9 mouse cellular contexts compared by ENCODE assay signal in genomic region chr5:102703325-102704099, GRCm38 (mm10).
A peak's percentile ranks its signal among the peaks of the same experiment; 100 is the strongest.
DNase-seq lines count a peak whose midpoint lies in the region; ATAC-seq and TF ChIP-seq lines count a peak whose summit lies in the region.
"Had no signal": no experiment of that assay in that cellular context is flagged by ENCODE, and none has a peak within 500 bp of the region (broad histone marks: within the 10 kb centered on the region; RNA-seq: fewer than 3 reads in every experiment).

No protein-coding gene starts in this region.

- no peak overlapping the region for H3K9ac ChIP-seq in intestine, postnatal 0 days (ENCODE audit: low read depth, low read length)
- H3K9ac ChIP-seq in midbrain, embryonic 13.5 days (replicated peaks) = no peak overlapping the region

- H3K4me1 ChIP-seq in intestine, postnatal 0 days (replicated peaks; ENCODE audit: control insufficient read depth, insufficient read depth, low read length) = no peaks in the 10 kb centered on the region
- H3K4me1 ChIP-seq in midbrain, embryonic 13.5 days (replicated peaks) = no peaks in the 10 kb centered on the region

- H3K9me3 ChIP-seq in intestine, postnatal 0 days (ENCODE audit: control insufficient read depth) = no peaks in the 10 kb centered on the region
- no peaks in the 10 kb centered on the region for H3K9me3 ChIP-seq in midbrain, embryonic 13.5 days

- 47% methylated on average over 5 of the region's 5 CpGs for WGBS in intestine, postnatal 0 days
- 55% methylated on average over 5 of the region's 5 CpGs for WGBS in midbrain, embryonic 13.5 days

- H3K27ac ChIP-seq in intestine, postnatal 0 days (ENCODE audit: low read depth, low read length) = no peak overlapping the region
- no peak overlapping the region for H3K27ac ChIP-seq in midbrain, embryonic 13.5 days

- H3K36me3 ChIP-seq in intestine, postnatal 0 days (ENCODE audit: control insufficient read depth, insufficient read depth) = no peaks in the 10 kb centered on the region
- no peaks in the 10 kb centered on the region for H3K36me3 ChIP-seq in midbrain, embryonic 13.5 days

- peak; percentile 82 for TF ChIP-seq CTCF in intestine, postnatal 0 days (IDR thresholded peaks at IDR 0.05; ENCODE audit: low read depth)

- no peak overlapping the region for H3K4me3 ChIP-seq in intestine, postnatal 0 days (ENCODE audit: low read depth, low read length)
- no peak overlapping the region for H3K4me3 ChIP-seq in midbrain, embryonic 13.5 days (replicated peaks)
- H3K4me3 ChIP-seq: myocyte had no signal

- no peak overlapping the region for H3K4me2 ChIP-seq in intestine, postnatal 0 days (replicated peaks; ENCODE audit: low read depth)
- H3K4me2 ChIP-seq in midbrain, embryonic 13.5 days (replicated peaks) = no peak overlapping the region

- DNase-seq in spleen, adult 18-20 months = peak; percentile 12 to 64
- no peak for DNase-seq in spleen, adult 12 weeks (ENCODE audit: low spot score)
- peak; percentile 21 for DNase-seq in cerebellum, adult 9-11 months
- peak; percentile 66 for DNase-seq in gastrocnemius, adult 18-20 months (ENCODE audit: low spot score)
- peak; percentile 27 to 32 for DNase-seq in left cerebral cortex, adult 8-10 months (ENCODE audit: low spot score in 2 of 2)
- peak; percentile 17 to 32 for DNase-seq in thymus, postnatal 36 days

- no peak for ATAC-seq in intestine, postnatal 0 days
- ATAC-seq in midbrain, embryonic 13.5 days = peak; percentile 67; the same call in 1 of the 2 replicates

- H3K27me3 ChIP-seq in intestine, postnatal 0 days (replicated peaks; ENCODE audit: control insufficient read depth, insufficient read depth, low read length) = no peaks in the 10 kb centered on the region
- no peaks in the 10 kb centered on the region for H3K27me3 ChIP-seq in midbrain, embryonic 13.5 days
